ENCODE assay signal across 16 mouse cellular contexts in the genomic region with DNA sequence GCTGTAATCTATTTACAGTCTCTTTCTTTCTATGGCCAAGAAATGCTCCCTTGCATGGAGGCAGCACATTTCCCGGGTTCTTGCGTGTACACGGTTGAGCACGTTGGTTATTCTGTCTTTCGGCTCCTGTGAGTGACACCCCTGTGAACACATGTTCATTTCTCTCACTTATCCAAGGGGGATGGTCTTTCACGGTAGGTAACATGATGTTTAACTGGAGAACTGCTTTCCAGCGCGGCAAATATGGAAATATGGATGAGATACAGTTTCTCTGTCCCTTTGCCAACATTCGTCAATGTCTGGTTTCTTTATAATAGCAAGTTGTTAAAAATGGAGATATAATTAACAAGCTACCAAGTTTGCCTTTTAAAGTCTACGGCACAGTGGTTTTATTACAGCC. TPM values are rescaled to one million over a fixed set of nuclear protein-coding genes. Genes with fewer than 3 reads are reported as not detected.
DNase-seq lines count a peak whose midpoint lies in the region; ATAC-seq and TF ChIP-seq lines count a peak whose summit lies in the region.
"Had no signal": no experiment of that assay in that cellular context is flagged by ENCODE, and none has a peak within 500 bp of the region (broad histone marks: within the 10 kb centered on the region; RNA-seq: fewer than 3 reads in every experiment).

No protein-coding gene starts in this region.

- no peak overlapping the region for H3K9ac ChIP-seq in heart, adult 2 months (ENCODE audit: low read depth, low read length)
- no peak overlapping the region for H3K9ac ChIP-seq in kidney, embryonic 16.5 days (replicated peaks; ENCODE audit: low read length)
- H3K9ac ChIP-seq in neural tube, embryonic 15.5 days (replicated peaks) = no peak overlapping the region
- H3K9ac ChIP-seq: embryonic facial prominence, embryonic 13.5 days; limb, embryonic 12.5 days had no signal

- TF ChIP-seq POLR2A in heart, adult 2 months (IDR thresholded peaks at IDR 0.05; ENCODE audit: insufficient read depth, low read depth, low read length) = no peak
- TF ChIP-seq POLR2A in brain, embryonic 14.5 days (IDR thresholded peaks at IDR 0.05; ENCODE audit: borderline replicate concordance, extremely low read depth, insufficient read depth, insufficient read length, poor library complexity, severe bottlenecking) = no peak

- DNase-seq in heart, adult 2 months = no peak
- DNase-seq in heart, embryonic 10.5 days (ENCODE audit: low spot score) = no peak
- DNase-seq in kidney, adult 18-20 months = no peak
- peak; percentile 57 for DNase-seq in brain, embryonic 14.5 days (ENCODE audit: low read depth)
- no peak for DNase-seq in T-cell, adult 2 months (ENCODE audit: low spot score)
- DNase-seq: adrenal gland, postnatal 10 days; cerebellum, adult 11 months; cerebellum, postnatal 10 days; gastrocnemius, postnatal 36 days; midbrain, embryonic 14.5 days; thymus, adult 2 months had no signal

- WGBS in heart, adult 2 months = 78% methylated on average over 10 of the region's 10 CpGs
- 92% methylated on average over 10 of the region's 10 CpGs for WGBS in heart, embryonic 10.5 days
- 72% methylated on average over 10 of the region's 10 CpGs for WGBS in kidney, embryonic 16.5 days
- 54% methylated on average over 10 of the region's 10 CpGs for WGBS in neural tube, embryonic 15.5 days

- no peaks in the 10 kb centered on the region for H3K27me3 ChIP-seq in heart, adult 2 months (ENCODE audit: control insufficient read depth, insufficient read depth, low read length)
- H3K27me3 ChIP-seq in heart, embryonic 10.5 days (ENCODE audit: insufficient read depth, poor library complexity, severe bottlenecking) = no peaks in the 10 kb centered on the region
- no peaks in the 10 kb centered on the region for H3K27me3 ChIP-seq in kidney, embryonic 16.5 days (ENCODE audit: insufficient read depth, low read length)
- H3K27me3 ChIP-seq in neural tube, embryonic 15.5 days (replicated peaks) = no peaks in the 10 kb centered on the region
- H3K27me3 ChIP-seq: embryonic facial prominence, embryonic 13.5 days; limb, embryonic 12.5 days; megakaryocyte, embryonic 14.5 days had no signal

- H3K36me3 ChIP-seq in heart, adult 2 months (ENCODE audit: control insufficient read depth, insufficient read depth, low read length) = peaks cover 25% of the 10 kb centered on the region
- H3K36me3 ChIP-seq in heart, embryonic 10.5 days = peaks cover 14% of the 10 kb centered on the region
- peaks cover 3% of the 10 kb centered on the region; the same call in 1 of the 2 replicates for H3K36me3 ChIP-seq in kidney, embryonic 16.5 days (ENCODE audit: insufficient read depth, low read length)
- H3K36me3 ChIP-seq in neural tube, embryonic 15.5 days = peaks cover 8% of the 10 kb centered on the region; the same call in 1 of the 2 replicates

- H3K9me3 ChIP-seq in heart, embryonic 10.5 days = no peaks in the 10 kb centered on the region
- no peaks in the 10 kb centered on the region for H3K9me3 ChIP-seq in kidney, embryonic 16.5 days (ENCODE audit: low read length)
- no peaks in the 10 kb centered on the region for H3K9me3 ChIP-seq in neural tube, embryonic 15.5 days (replicated peaks)
- H3K9me3 ChIP-seq: embryonic facial prominence, embryonic 13.5 days; limb, embryonic 12.5 days; megakaryocyte, embryonic 14.5 days had no signal

- no peak for ATAC-seq in kidney, embryonic 16.5 days (ENCODE audit: low FRiP score, low TSS enrichment)
- ATAC-seq in neural tube, embryonic 15.5 days (ENCODE audit: low FRiP score) = no peak

- H3K4me3 ChIP-seq in heart, adult 2 months = 0 out of 2 replicates have a peak overlapping the region, but pooled peaks have one; percentile 17
- H3K4me3 ChIP-seq in heart, embryonic 10.5 days = no peak overlapping the region
- H3K4me3 ChIP-seq in kidney, embryonic 16.5 days (ENCODE audit: low read length) = no peak overlapping the region
- no peak overlapping the region for H3K4me3 ChIP-seq in neural tube, embryonic 15.5 days (replicated peaks)
- H3K4me3 ChIP-seq: embryonic facial prominence, embryonic 13.5 days; limb, embryonic 12.5 days had no signal

- 0 out of 2 replicates have a peak overlapping the region, but pooled peaks have one; percentile 22 for H3K4me2 ChIP-seq in kidney, embryonic 16.5 days (replicated peaks; ENCODE audit: low read depth, low read length)
- no peak overlapping the region for H3K4me2 ChIP-seq in neural tube, embryonic 15.5 days
- H3K4me2 ChIP-seq: embryonic facial prominence, embryonic 13.5 days had no signal

- H3K79me2 ChIP-seq in heart, adult 2 months (replicated peaks; ENCODE audit: control insufficient read depth, insufficient read depth, low read length) = no peaks in the 10 kb centered on the region; the same call in 1 of the 2 replicates

- TF ChIP-seq EP300 in heart, adult 2 months (IDR thresholded peaks at IDR 0.05; ENCODE audit: insufficient read depth, low read depth, low read length) = no peak

- H3K27ac ChIP-seq in heart, adult 2 months = peak overlapping the region; percentile 66
- no peak overlapping the region for H3K27ac ChIP-seq in heart, embryonic 10.5 days
- peak overlapping the region; percentile 7 for H3K27ac ChIP-seq in kidney, embryonic 16.5 days (ENCODE audit: low read length)
- H3K27ac ChIP-seq in neural tube, embryonic 15.5 days (replicated peaks) = 0 out of 2 replicates have a peak overlapping the region, but pooled peaks have one; percentile 3
- H3K27ac ChIP-seq: embryonic facial prominence, embryonic 13.5 days had no signal

- TF ChIP-seq CTCF in heart, adult 2 months (IDR thresholded peaks at IDR 0.05) = no peak
- TF ChIP-seq CTCF in brain, embryonic 14.5 days (IDR thresholded peaks at IDR 0.05; ENCODE audit: borderline replicate concordance, extremely low read depth, insufficient read depth, insufficient read length) = no peak

- intact Hi-C loops in heart, adult 2 months (cut with DNase I) = no loop called here

- H3K4me1 ChIP-seq in heart, adult 2 months (ENCODE audit: control insufficient read depth, insufficient read depth, low read length) = peaks cover 11% of the 10 kb centered on the region
- peaks cover 32% of the 10 kb centered on the region for H3K4me1 ChIP-seq in heart, embryonic 10.5 days
- peaks cover 21% of the 10 kb centered on the region for H3K4me1 ChIP-seq in kidney, embryonic 16.5 days (ENCODE audit: insufficient read depth, low read length)
- peaks cover 19% of the 10 kb centered on the region for H3K4me1 ChIP-seq in neural tube, embryonic 15.5 days

RNA-seq across cellular contexts. Expression of a gene that starts 35.3 kb away (rescaled TPM):
- 10 to 100 TPM; 46.7 to 48.8 TPM for total RNA-seq in heart, adult 2 months (2021)
- polyA plus RNA-seq in heart, adult 2 months (2012; rRNA removed) = 23.4 and 45.9 TPM in 2 replicates
- 15.9 and 18.9 TPM in 2 replicates for polyA plus RNA-seq in heart, embryonic 10.5 days (2016; fragmentation: Nextera tagmentation; extraction: Ambion mirVana)
- 16.3 and 16.5 TPM in 2 replicates for polyA plus RNA-seq in kidney, embryonic 16.5 days (2015; fragmentation: Nextera tagmentation; extraction: Ambion mirVana)
- 29.1 and 33.9 TPM in 2 replicates for polyA plus RNA-seq in brain, embryonic 14.5 days (2012; rRNA removed)
- 25.3 and 27.6 TPM in 2 replicates for polyA plus RNA-seq in neural tube, embryonic 15.5 days (2015; fragmentation: Nextera tagmentation; extraction: Ambion mirVana)

RNA-seq across cellular contexts. Expression of a gene that starts 35.4 kb away (rescaled TPM):
- 10 to 100 TPM; 51.3 to 58.3 TPM for total RNA-seq in heart, adult 2 months (2021)
- 19.2 and 33.6 TPM in 2 replicates for polyA plus RNA-seq in heart, adult 2 months (2012; rRNA removed)
- polyA plus RNA-seq in heart, embryonic 10.5 days (2016; fragmentation: Nextera tagmentation; extraction: Ambion mirVana) = 22.4 and 24.7 TPM in 2 replicates
- 27.1 and 38.0 TPM in 2 replicates for polyA plus RNA-seq in kidney, embryonic 16.5 days (2015; fragmentation: Nextera tagmentation; extraction: Ambion mirVana)
- 19.2 and 20.0 TPM in 2 replicates for polyA plus RNA-seq in brain, embryonic 14.5 days (2012; rRNA removed)
- polyA plus RNA-seq in neural tube, embryonic 15.5 days (2015; fragmentation: Nextera tagmentation; extraction: Ambion mirVana) = 29.6 and 31.0 TPM in 2 replicates
